Mouse (Mus musculus) bone marrow macrophage, adult 2 months (primary cell): ENCODE results near the gene Unc13a.

Experiments used
- CTCF ChIP-seq: IDR thresholded peaks from 2 replicates; pipeline ENCODE4 v1.5.1; 2012; ENCODE audit warnings: low read depth, mild to moderate bottlenecking, low read length, moderate library complexity
- POLR2A ChIP-seq: IDR thresholded peaks from 2 replicates; pipeline ENCODE4 v1.6.1; 2012; ENCODE audit warnings: mild to moderate bottlenecking, low read depth, low read length, borderline replicate concordance

DNA sequence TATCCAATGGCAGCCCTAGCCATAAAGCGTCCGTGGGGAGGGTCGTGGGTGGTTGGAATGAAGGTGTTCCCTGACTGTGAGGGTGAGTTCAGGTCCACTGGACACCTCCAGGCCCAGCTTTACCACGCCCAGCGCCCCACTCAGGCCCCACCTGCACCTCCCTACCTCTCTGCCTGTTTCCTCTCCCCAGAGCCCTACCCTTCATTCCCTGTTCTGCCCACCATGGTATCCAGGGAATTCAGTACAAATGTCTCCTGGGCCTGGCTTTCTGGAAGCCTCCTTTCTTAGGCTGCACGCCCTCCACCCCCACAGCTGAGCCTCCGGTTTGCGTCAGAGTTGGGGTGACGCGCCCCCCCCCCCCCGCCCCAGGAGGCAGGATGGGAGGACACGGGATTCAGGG is 1.4 kb downstream of the Unc13a start:
- TF ChIP-seq CTCF (no peak), POLR2A (no peak)
